Mouse (Mus musculus): Measurements from ENCODE around the gene Sstr4.

Gene Sstr4

DNA sequence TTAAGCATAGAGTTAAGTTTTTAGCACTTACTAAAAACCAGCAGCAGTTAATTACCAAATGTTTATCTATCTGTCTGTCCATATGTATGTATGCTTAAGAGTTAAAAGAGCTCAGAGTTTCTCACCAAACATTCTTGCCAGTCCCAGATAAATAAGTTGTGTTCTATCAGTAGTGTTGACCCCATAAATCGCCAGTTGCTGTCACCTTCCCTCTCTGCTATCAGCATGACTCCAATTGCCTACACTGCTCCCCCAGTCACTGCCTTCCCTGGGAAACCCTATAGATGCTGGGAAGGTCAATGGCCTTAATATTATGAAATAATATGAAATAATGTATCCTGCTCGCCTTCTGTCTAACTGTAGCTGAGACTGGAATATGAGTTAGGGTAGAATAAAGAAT lies 37.2 kb downstream of the Sstr4 start:
- no peak for DNase-seq

DNA sequence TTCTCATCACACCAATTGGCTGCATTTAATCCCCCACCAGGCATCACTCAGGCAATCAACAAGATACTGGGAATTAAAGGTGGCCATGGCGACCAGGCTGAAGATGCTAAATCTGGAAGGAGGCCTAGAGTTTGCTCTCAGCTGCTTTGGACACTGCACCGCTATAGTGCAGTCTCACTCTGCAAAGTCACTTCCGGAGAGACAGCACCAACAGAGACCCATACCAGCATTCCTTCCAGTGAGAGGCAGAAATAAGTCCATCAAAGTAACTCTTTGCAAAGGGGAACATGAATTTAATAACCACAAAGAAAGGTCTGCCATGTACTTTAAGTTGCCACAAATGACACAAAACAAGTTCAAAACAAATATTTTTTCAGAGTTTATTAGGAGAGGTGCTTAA lies 41.1 kb downstream of the Sstr4 start:
- no peak for DNase-seq

DNA sequence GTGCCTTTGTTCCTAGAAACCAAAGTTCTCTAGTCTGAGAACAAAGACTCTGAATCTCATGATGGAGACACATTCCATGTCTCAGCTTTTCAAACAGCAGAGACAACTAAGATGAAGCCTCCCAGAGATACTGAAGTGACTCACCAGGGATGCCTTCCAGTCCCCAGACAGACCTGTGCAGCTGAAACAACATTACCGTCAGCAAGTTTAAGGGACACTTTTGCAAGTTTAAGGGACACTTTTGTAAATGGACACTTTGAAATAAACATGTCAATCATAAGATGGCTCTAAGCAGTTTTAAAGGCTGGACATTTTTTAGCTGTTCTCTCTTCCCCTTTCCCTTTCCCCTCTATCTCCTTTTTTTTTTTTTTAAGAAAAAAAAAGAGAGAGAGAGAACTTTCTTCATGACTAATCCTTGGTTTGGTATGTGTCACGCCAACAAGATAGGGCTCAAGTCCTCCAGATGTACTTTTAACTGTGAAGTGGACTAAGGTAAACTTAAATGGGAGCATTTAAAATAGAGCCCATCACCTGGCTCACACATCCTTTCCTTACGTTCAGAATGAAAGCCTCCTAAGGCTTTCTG lies 44.6 kb downstream of the Sstr4 start:
- no peak for DNase-seq

DNA sequence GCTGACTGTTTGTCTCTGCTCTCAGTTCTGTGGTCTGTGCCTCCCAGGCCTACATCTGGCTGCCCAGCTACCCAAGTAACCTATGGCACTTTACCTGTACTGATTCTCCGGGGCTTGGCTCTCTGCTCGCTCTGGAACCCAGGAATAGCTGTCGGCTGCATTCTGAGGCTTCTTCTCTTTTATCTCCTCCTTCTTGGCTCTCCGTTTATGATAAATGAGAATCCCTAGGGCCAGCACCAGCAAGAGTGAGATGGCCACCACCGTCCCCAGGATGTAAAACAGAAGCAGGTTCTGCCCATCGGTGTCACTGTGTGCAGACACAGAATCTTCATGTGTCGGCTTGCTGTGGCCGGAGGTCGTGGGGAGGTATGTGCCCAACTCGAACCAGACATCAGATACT lies 46.3 kb downstream of the Sstr4 start:
- no peak for DNase-seq

DNA sequence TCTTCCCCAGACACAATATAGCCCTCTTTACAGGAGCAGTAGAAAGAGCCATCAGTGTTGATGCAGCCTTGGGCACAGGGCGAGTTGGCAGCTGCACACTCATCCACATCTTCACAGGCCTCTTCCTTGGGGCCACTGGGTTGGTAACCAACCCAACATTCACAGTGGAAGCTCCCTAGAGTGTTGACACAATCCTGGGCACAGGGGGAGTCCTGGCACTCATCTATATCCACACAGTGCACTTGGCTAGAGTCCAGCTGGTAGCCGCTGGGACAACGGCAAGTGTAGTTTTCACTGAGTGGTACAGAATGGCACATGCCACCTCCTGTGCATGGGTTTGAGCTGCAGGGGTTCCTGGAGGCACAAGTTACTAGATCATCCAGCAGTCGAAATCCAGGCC lies 47.0 kb downstream of the Sstr4 start:
- DNase-seq: no peak

DNA sequence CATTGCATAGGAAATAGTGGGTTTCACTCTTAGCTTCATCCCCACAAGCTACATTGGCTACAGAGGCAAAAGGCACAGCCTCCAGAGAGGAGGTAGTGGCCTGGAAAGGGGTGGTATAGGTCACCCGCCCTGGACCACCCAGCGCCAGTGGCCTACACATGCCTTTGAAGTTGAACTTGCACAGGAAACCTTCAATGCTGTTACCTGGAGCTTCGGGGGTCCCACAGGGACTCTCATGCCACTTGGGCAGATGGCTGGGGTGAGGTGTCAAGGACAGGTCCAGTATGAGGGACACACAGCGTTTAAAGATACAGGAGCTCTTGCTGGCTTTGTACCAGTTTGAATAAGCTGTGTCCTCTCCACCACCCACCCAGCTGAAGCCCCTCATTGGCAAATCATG lies 47.6 kb downstream of the Sstr4 start:
- no peak for DNase-seq

DNA sequence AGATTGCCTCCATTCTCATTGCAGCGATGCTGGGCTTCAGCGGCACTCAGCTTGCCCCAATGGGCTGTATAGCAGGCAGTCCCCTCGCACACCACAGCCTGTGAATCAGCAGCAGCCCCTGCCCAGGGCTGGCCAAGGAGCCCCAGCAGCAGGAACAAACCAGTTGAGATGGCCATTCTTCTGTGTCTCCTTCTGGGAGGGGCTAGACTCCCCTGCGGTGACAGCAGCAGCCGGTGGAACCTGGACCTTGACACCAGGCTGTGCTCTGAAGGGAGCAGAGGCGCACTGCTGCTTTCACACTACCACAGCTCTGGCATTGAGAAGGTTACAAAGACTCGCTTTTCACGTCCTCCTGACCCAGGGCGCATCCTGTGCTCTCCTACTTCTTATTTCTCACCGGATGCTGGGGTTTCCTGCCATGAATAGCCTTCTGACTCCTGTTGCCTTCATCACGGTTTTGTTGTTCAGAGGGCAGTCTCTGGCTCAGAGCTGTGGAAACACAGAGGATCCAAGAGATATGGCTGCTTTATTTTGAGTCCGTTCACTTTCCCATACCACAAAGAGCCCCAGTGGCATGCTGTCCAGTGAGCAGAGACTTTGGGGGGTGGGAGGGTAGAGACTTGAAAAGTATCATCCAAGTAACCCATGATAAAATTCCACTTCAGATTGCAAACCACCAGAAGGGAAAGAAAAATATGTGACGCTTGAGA lies 48.3 kb downstream of the Sstr4 start, which contains the start of gene Cd93:
Gene Cd93, minus strand, starts transcription at position 315 of the 710 bp plus-strand sequence.
- peak; percentile 22 for DNase-seq

DNA sequence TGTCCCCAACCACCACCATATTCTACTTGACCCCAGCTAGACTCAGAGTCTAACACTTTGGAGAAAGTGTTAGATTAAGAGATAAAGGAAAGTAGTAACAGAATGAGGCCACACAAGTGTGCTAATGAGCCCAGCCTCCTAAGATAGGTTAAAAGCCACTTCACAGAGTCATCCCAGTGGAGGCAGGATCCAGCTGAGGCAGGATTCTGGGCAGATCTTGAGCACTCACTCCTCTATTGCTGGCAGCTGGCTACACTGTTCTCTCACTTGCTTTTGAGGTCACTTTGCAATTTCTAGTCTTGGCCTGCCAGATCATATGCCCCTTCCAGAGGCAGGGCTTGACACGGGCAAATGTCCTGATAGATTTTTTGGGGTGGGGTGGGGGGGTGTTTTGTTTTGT lies 49.3 kb downstream of the Sstr4 start:
- DNase-seq: no peak

DNA sequence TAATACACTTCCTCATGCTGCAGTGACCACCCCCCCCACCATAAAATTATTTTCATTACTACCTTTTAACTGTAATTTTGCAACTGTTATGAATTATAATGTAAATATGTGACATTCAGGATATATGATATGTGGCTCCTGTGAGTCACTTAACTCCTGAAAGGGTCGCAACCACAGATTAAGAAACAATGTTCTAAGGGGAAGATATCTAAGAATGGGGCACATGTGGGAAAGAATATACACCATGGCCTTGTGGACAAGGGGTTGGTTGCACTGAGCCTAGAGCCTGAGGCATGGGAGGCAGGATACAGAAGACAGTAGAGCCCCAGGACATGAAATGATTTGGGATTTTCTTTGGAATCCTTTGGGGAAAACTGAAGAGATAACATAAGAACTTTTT lies 50.5 kb downstream of the Sstr4 start:
- no peak for DNase-seq
